Mouse (Mus musculus) E14TG2a.4 (cell line): ENCODE measurements around the gene Pitpna.
A peak's percentile ranks its signal among the peaks of the same experiment; 100 is the strongest.

Experiments used
- H3K27me3 ChIP-seq: 2 replicates; pipeline ENCODE4 v1.6.1; 2014; ENCODE audit warnings: low read length, control low read depth; ENCODE audit not compliant: insufficient read depth
- H3K36me3 ChIP-seq: 2 replicates; pipeline ENCODE4 v1.6.1; 2014; ENCODE audit warnings: low read length, control low read depth; ENCODE audit not compliant: insufficient read depth
- H3K4me1 ChIP-seq: replicated peaks from 2 replicates; pipeline ENCODE4 v1.6.1; 2014; ENCODE audit warnings: low read depth, low read length, control low read depth
- H3K4me3 ChIP-seq: replicated peaks from 2 replicates; pipeline ENCODE4 v1.5.1; 2014; ENCODE audit warnings: mild to moderate bottlenecking, low read length
- H3K9me3 ChIP-seq: 2 replicates; pipeline ENCODE4 v1.6.1; 2014; ENCODE audit warnings: low read length, control low read depth
- CTCF ChIP-seq: conservative IDR thresholded peaks from 2 replicates; pipeline ENCODE4 v1.5.1; 2014; ENCODE audit warnings: low read length
- NANOG ChIP-seq: IDR thresholded peaks from 2 replicates; pipeline ENCODE4 v1.6.1; 2014; ENCODE audit warnings: borderline replicate concordance, low read length, mixed read lengths
- POU5F1 ChIP-seq: IDR thresholded peaks from 2 replicates; pipeline ENCODE4 v1.6.1; 2014; ENCODE audit warnings: low read length, borderline replicate concordance

Gene Pitpna

GRCm38 (mm10) chr11:75610021-75610420 is 22.1 kb downstream of the Pitpna start:
- H3K27me3 ChIP-seq: no peaks in the 10 kb centered on the region
- TF ChIP-seq NANOG (no peak), POU5F1 (0 out of 2 replicates have a peak, but pooled peaks have one; percentile 44), CTCF (no peak)
- H3K36me3 ChIP-seq: peaks cover 63% of the 10 kb centered on the region
- no peak overlapping the region for H3K4me3 ChIP-seq
- no peaks in the 10 kb centered on the region for H3K9me3 ChIP-seq
- peaks cover 59% of the 10 kb centered on the region for H3K4me1 ChIP-seq

GRCm38 (mm10) chr11:75614769-75615168 is 26.9 kb downstream of the Pitpna start:
- no peak for TF ChIP-seq NANOG
- no peak for TF ChIP-seq CTCF
- TF ChIP-seq POU5F1: no peak

GRCm38 (mm10) chr11:75615556-75615955 is 27.7 kb downstream of the Pitpna start:
- Histone ChIP-seq H3K4me1 (peaks cover 32% of the 10 kb centered on the region), H3K9me3 (no peaks in the 10 kb centered on the region), H3K27me3 (no peaks in the 10 kb centered on the region), H3K36me3 (peaks cover 62% of the 10 kb centered on the region), H3K4me3 (no peak overlapping the region)
- no peak for TF ChIP-seq NANOG
- no peak for TF ChIP-seq CTCF
- TF ChIP-seq POU5F1: no peak

More at GRCm38 (mm10) chr11:75614769-75615168, 26.9 kb downstream of the Pitpna start:
- H3K36me3 ChIP-seq: peaks cover 62% of the 10 kb centered on the region
- H3K4me3 ChIP-seq: no peak overlapping the region
- H3K9me3 ChIP-seq: no peaks in the 10 kb centered on the region
- no peaks in the 10 kb centered on the region for H3K27me3 ChIP-seq
- H3K4me1 ChIP-seq: peaks cover 32% of the 10 kb centered on the region

- TF ChIP-seq CTCF (peak; percentile 75), POU5F1 (no peak)
Measured at GRCm38 (mm10) chr11:75619133-75619532, 31.2 kb downstream of the Pitpna start.

GRCm38 (mm10) chr11:75620136-75620780 is 32.4 kb downstream of the Pitpna start:
- no peak for TF ChIP-seq CTCF
- TF ChIP-seq POU5F1: no peak
- TF ChIP-seq NANOG: no peak
- H3K27me3 ChIP-seq: no peaks in the 10 kb centered on the region

More at GRCm38 (mm10) chr11:75619133-75619532, 31.2 kb downstream of the Pitpna start:
- Histone ChIP-seq H3K9me3 (no peaks in the 10 kb centered on the region), H3K4me3 (no peak overlapping the region), H3K27me3 (no peaks in the 10 kb centered on the region), H3K36me3 (peaks cover 48% of the 10 kb centered on the region), H3K4me1 (peaks cover 62% of the 10 kb centered on the region)

GRCm38 (mm10) chr11:75621426-75621825 is 33.5 kb downstream of the Pitpna start:
- TF ChIP-seq NANOG (peak; percentile 46), CTCF (no peak), POU5F1 (peak; percentile 96)
- Histone ChIP-seq H3K4me1 (peaks cover 85% of the 10 kb centered on the region), H3K4me3 (peak overlapping the region; percentile 63), H3K9me3 (no peaks in the 10 kb centered on the region), H3K27me3 (no peaks in the 10 kb centered on the region), H3K36me3 (peaks cover 60% of the 10 kb centered on the region)

More at GRCm38 (mm10) chr11:75620136-75620780, 32.4 kb downstream of the Pitpna start:
- Histone ChIP-seq H3K4me3 (peak overlapping the region; percentile 63), H3K9me3 (no peaks in the 10 kb centered on the region), H3K36me3 (peaks cover 54% of the 10 kb centered on the region), H3K4me1 (peaks cover 73% of the 10 kb centered on the region)

- no peaks in the 10 kb centered on the region for H3K27me3 ChIP-seq
- H3K36me3 ChIP-seq: peaks cover 64% of the 10 kb centered on the region
- no peak for TF ChIP-seq CTCF
- no peak for TF ChIP-seq NANOG
- TF ChIP-seq POU5F1: no peak
- H3K4me3 ChIP-seq: peak overlapping the region; percentile 49
- H3K4me1 ChIP-seq: peaks cover 93% of the 10 kb centered on the region
- no peaks in the 10 kb centered on the region for H3K9me3 ChIP-seq
Measured at GRCm38 (mm10) chr11:75622588-75623329, 34.9 kb downstream of the Pitpna start.

GRCm38 (mm10) chr11:75624102-75624554 is 36.2 kb downstream of the Pitpna start:
- H3K9me3 ChIP-seq: no peaks in the 10 kb centered on the region
- peaks cover 69% of the 10 kb centered on the region for H3K36me3 ChIP-seq
- peaks cover 98% of the 10 kb centered on the region for H3K4me1 ChIP-seq
- H3K4me3 ChIP-seq: peak overlapping the region; percentile 49
- TF ChIP-seq NANOG: no peak
- H3K27me3 ChIP-seq: no peaks in the 10 kb centered on the region

GRCm38 (mm10) chr11:75625820-75626219 is 37.9 kb downstream of the Pitpna start:
- peaks cover 60% of the 10 kb centered on the region for H3K36me3 ChIP-seq
- no peaks in the 10 kb centered on the region for H3K27me3 ChIP-seq
- no peak overlapping the region for H3K4me3 ChIP-seq
- H3K9me3 ChIP-seq: no peaks in the 10 kb centered on the region
- peaks cover 92% of the 10 kb centered on the region for H3K4me1 ChIP-seq
- TF ChIP-seq NANOG (no peak), CTCF (no peak), POU5F1 (no peak)
